Mouse (Mus musculus) lung, postnatal 0 days (tissue): ENCODE measurements at regions not wholly inside any gene's neighbourhood (a gene's known extent, or its start where the extent isn't known, plus 50 kb on each side); places are given as distances from the start of the nearest gene placed in this dataset.

Experiments
- CTCF ChIP-seq: IDR thresholded peaks from 2 replicates; pipeline ENCODE4 v1.5.1; 2016; ENCODE audit warnings: antibody characterized with exemption, mild to moderate bottlenecking
- EP300 ChIP-seq: IDR thresholded peaks from 2 replicates; pipeline ENCODE4 v1.6.1; 2016; ENCODE audit warnings: antibody characterized with exemption, mild to moderate bottlenecking, control low read depth

- no peak for TF ChIP-seq CTCF
- TF ChIP-seq EP300 = no peak
Observed at GRCm38 (mm10) chr11:20923115-20923514, 92.3 kb upstream of the Lgalsl start.
